Mouse (Mus musculus): ENCODE results near the gene Frs2.

- no peak for TF ChIP-seq CTCF (IDR thresholded peaks at IDR 0.05)
- TF ChIP-seq POLR2A (IDR thresholded peaks at IDR 0.05; ENCODE audit: insufficient read depth, low read depth, low read length), result peak; percentile 94
Observed at GRCm38 (mm10) chr10:117045175-117046056, 102.9 kb downstream of the Frs2 start, which contains the start of gene Lrrc10.

All from heart, adult 2 months (tissue).